Mouse (Mus musculus): Measurements from ENCODE around the gene Ccdc60. TPM values are rescaled to one million over a fixed set of nuclear protein-coding genes. Genes with fewer than 3 reads are reported as not detected.
"Not testable (repeated sequence)": the region's sequence is repeated elsewhere in the genome, so short reads cannot be mapped to it uniquely, and the experiment has no call there.

Gene Ccdc60
- polyA plus RNA-seq, 1 experiment from 2014 or later, result not detected

- H3K4me3 ChIP-seq (ENCODE audit: low read depth, low read length), result no peak overlapping the region
- WGBS (ENCODE audit: insufficient replicate concordance), result 42% methylated on average over 6 of the region's 6 CpGs
- H3K4me1 ChIP-seq (ENCODE audit: control insufficient read depth, low read depth, low read length), result no peaks in the 10 kb centered on the region
- no peaks in the 10 kb centered on the region for H3K36me3 ChIP-seq (ENCODE audit: control insufficient read depth, insufficient read depth)
- no peak for ATAC-seq (ENCODE audit: low read depth)
- H3K27me3 ChIP-seq (ENCODE audit: control insufficient read depth, insufficient read depth, low read depth, low read length), result no peaks in the 10 kb centered on the region
- no peaks in the 10 kb centered on the region for H3K9me3 ChIP-seq (replicated peaks; ENCODE audit: control insufficient read depth, low read length)
- no peak overlapping the region for H3K27ac ChIP-seq (ENCODE audit: low read length)
- no peak overlapping the region for H3K9ac ChIP-seq (ENCODE audit: low read depth, low read length)
- no peak overlapping the region for H3K4me2 ChIP-seq (ENCODE audit: low read depth, low read length)
Measured at GRCm38 (mm10) chr5:116189818-116190217, 99.0 kb downstream of the Ccdc60 start.

- no peak for ATAC-seq (ENCODE audit: low read depth)
- Histone ChIP-seq H3K9me3 (replicated peaks; ENCODE audit: control insufficient read depth, low read length) (no peaks in the 10 kb centered on the region), H3K4me3 (ENCODE audit: low read depth, low read length) (no peak overlapping the region), H3K27ac (ENCODE audit: low read length) (no peak overlapping the region), H3K4me1 (ENCODE audit: control insufficient read depth, low read depth, low read length) (no peaks in the 10 kb centered on the region), H3K4me2 (ENCODE audit: low read depth, low read length) (no peak overlapping the region), H3K27me3 (ENCODE audit: control insufficient read depth, insufficient read depth, low read depth, low read length) (no peaks in the 10 kb centered on the region), H3K36me3 (ENCODE audit: control insufficient read depth, insufficient read depth) (no peaks in the 10 kb centered on the region), H3K9ac (ENCODE audit: low read depth, low read length) (no peak overlapping the region)
- 12% methylated on average over 13 of the region's 13 CpGs for WGBS (ENCODE audit: insufficient replicate concordance)
Measured at GRCm38 (mm10) chr5:116180594-116180993, 108.2 kb downstream of the Ccdc60 start.

- Histone ChIP-seq H3K9me3 (replicated peaks; ENCODE audit: control insufficient read depth, low read length) (no peaks in the 10 kb centered on the region), H3K4me3 (ENCODE audit: low read depth, low read length) (no peak overlapping the region), H3K4me1 (ENCODE audit: control insufficient read depth, low read depth, low read length) (no peaks in the 10 kb centered on the region), H3K27me3 (ENCODE audit: control insufficient read depth, insufficient read depth, low read depth, low read length) (no peaks in the 10 kb centered on the region), H3K4me2 (ENCODE audit: low read depth, low read length) (no peak overlapping the region), H3K27ac (ENCODE audit: low read length) (no peak overlapping the region), H3K36me3 (ENCODE audit: control insufficient read depth, insufficient read depth) (no peaks in the 10 kb centered on the region), H3K9ac (ENCODE audit: low read depth, low read length) (no peak overlapping the region)
- ATAC-seq (ENCODE audit: low read depth), result no peak
- WGBS (ENCODE audit: insufficient replicate concordance), result 75% methylated on average over 6 of the region's 6 CpGs
Measured at GRCm38 (mm10) chr5:116171721-116172120, 117.1 kb downstream of the Ccdc60 start.

GRCm38 (mm10) chr5:116166965-116167364, 121.8 kb downstream of the Ccdc60 start:
- no peak overlapping the region for H3K4me3 ChIP-seq (ENCODE audit: low read depth, low read length)
- H3K4me1 ChIP-seq (ENCODE audit: control insufficient read depth, low read depth, low read length), result no peaks in the 10 kb centered on the region
- H3K27me3 ChIP-seq (ENCODE audit: control insufficient read depth, insufficient read depth, low read depth, low read length), result no peaks in the 10 kb centered on the region
- WGBS (ENCODE audit: insufficient replicate concordance), result 70% methylated on average over 13 of the region's 13 CpGs
- no peak overlapping the region for H3K9ac ChIP-seq (ENCODE audit: low read depth, low read length)
- no peak overlapping the region for H3K27ac ChIP-seq (ENCODE audit: low read length)
- H3K36me3 ChIP-seq (ENCODE audit: control insufficient read depth, insufficient read depth), result no peaks in the 10 kb centered on the region
- ATAC-seq (ENCODE audit: low read depth), result no peak
- H3K9me3 ChIP-seq (replicated peaks; ENCODE audit: control insufficient read depth, low read length), result no peaks in the 10 kb centered on the region
- no peak overlapping the region for H3K4me2 ChIP-seq (ENCODE audit: low read depth, low read length)

GRCm38 (mm10) chr5:116165203-116165888, 123.4 kb downstream of the Ccdc60 start:
- Histone ChIP-seq H3K27ac (ENCODE audit: low read length) (no peak overlapping the region), H3K36me3 (ENCODE audit: control insufficient read depth, insufficient read depth) (no peaks in the 10 kb centered on the region), H3K4me1 (ENCODE audit: control insufficient read depth, low read depth, low read length) (no peaks in the 10 kb centered on the region), H3K9me3 (replicated peaks; ENCODE audit: control insufficient read depth, low read length) (no peaks in the 10 kb centered on the region), H3K4me2 (ENCODE audit: low read depth, low read length) (no peak overlapping the region), H3K27me3 (ENCODE audit: control insufficient read depth, insufficient read depth, low read depth, low read length) (no peaks in the 10 kb centered on the region), H3K4me3 (ENCODE audit: low read depth, low read length) (no peak overlapping the region), H3K9ac (ENCODE audit: low read depth, low read length) (no peak overlapping the region)
- ATAC-seq (ENCODE audit: low read depth), result no peak
- WGBS (ENCODE audit: insufficient replicate concordance), result 54% methylated on average over 11 of the region's 11 CpGs

GRCm38 (mm10) chr5:116154811-116155210, 134.0 kb downstream of the Ccdc60 start:
- WGBS (ENCODE audit: insufficient replicate concordance), result 28% methylated on average over 2 of the region's 2 CpGs

GRCm38 (mm10) chr5:116146446-116146845, 142.3 kb downstream of the Ccdc60 start:
- H3K9me3 ChIP-seq (replicated peaks; ENCODE audit: control insufficient read depth, low read length); H3K27me3 ChIP-seq (ENCODE audit: control insufficient read depth, insufficient read depth, low read depth, low read length); H3K27ac ChIP-seq (ENCODE audit: low read length); H3K4me1 ChIP-seq (ENCODE audit: control insufficient read depth, low read depth, low read length); H3K4me2 ChIP-seq (ENCODE audit: low read depth, low read length); H3K36me3 ChIP-seq (ENCODE audit: control insufficient read depth, insufficient read depth); H3K9ac ChIP-seq (ENCODE audit: low read depth, low read length); H3K4me3 ChIP-seq (ENCODE audit: low read depth, low read length); ATAC-seq (ENCODE audit: low read depth): not testable (repeated sequence)

More at GRCm38 (mm10) chr5:116154811-116155210, 134.0 kb downstream of the Ccdc60 start:
- Histone ChIP-seq H3K9ac (ENCODE audit: low read depth, low read length) (no peak overlapping the region), H3K36me3 (ENCODE audit: control insufficient read depth, insufficient read depth) (no peaks in the 10 kb centered on the region), H3K27me3 (ENCODE audit: control insufficient read depth, insufficient read depth, low read depth, low read length) (no peaks in the 10 kb centered on the region), H3K9me3 (replicated peaks; ENCODE audit: control insufficient read depth, low read length) (no peaks in the 10 kb centered on the region), H3K27ac (ENCODE audit: low read length) (no peak overlapping the region), H3K4me3 (ENCODE audit: low read depth, low read length) (no peak overlapping the region), H3K4me1 (ENCODE audit: control insufficient read depth, low read depth, low read length) (no peaks in the 10 kb centered on the region), H3K4me2 (ENCODE audit: low read depth, low read length) (no peak overlapping the region)
- no peak for ATAC-seq (ENCODE audit: low read depth)

GRCm38 (mm10) chr5:116144711-116145110, 144.1 kb downstream of the Ccdc60 start:
- no peaks in the 10 kb centered on the region for H3K36me3 ChIP-seq (ENCODE audit: control insufficient read depth, insufficient read depth)
- H3K4me2 ChIP-seq (ENCODE audit: low read depth, low read length), result no peak overlapping the region
- H3K27me3 ChIP-seq (ENCODE audit: control insufficient read depth, insufficient read depth, low read depth, low read length), result no peaks in the 10 kb centered on the region
- ATAC-seq (ENCODE audit: low read depth), result no peak
- no peaks in the 10 kb centered on the region for H3K9me3 ChIP-seq (replicated peaks; ENCODE audit: control insufficient read depth, low read length)
- H3K9ac ChIP-seq (ENCODE audit: low read depth, low read length), result no peak overlapping the region
- WGBS (ENCODE audit: insufficient replicate concordance), result 50% methylated on average over 12 of the region's 12 CpGs
- H3K4me1 ChIP-seq (ENCODE audit: control insufficient read depth, low read depth, low read length), result no peaks in the 10 kb centered on the region
- no peak overlapping the region for H3K4me3 ChIP-seq (ENCODE audit: low read depth, low read length)
- no peak overlapping the region for H3K27ac ChIP-seq (ENCODE audit: low read length)

- no peak overlapping the region for H3K4me3 ChIP-seq (ENCODE audit: low read depth, low read length)
- H3K9me3 ChIP-seq (replicated peaks; ENCODE audit: control insufficient read depth, low read length), result no peaks in the 10 kb centered on the region
- H3K4me2 ChIP-seq (ENCODE audit: low read depth, low read length), result no peak overlapping the region
- H3K9ac ChIP-seq (ENCODE audit: low read depth, low read length), result no peak overlapping the region
- no peak for ATAC-seq (ENCODE audit: low read depth)
- no peak overlapping the region for H3K27ac ChIP-seq (ENCODE audit: low read length)
- no peaks in the 10 kb centered on the region for H3K36me3 ChIP-seq (ENCODE audit: control insufficient read depth, insufficient read depth)
- no peaks in the 10 kb centered on the region for H3K27me3 ChIP-seq (ENCODE audit: control insufficient read depth, insufficient read depth, low read depth, low read length)
- 50% methylated on average over 1 of the region's 2 CpGs for WGBS (ENCODE audit: insufficient replicate concordance)
- no peaks in the 10 kb centered on the region for H3K4me1 ChIP-seq (ENCODE audit: control insufficient read depth, low read depth, low read length)
Measured at GRCm38 (mm10) chr5:116140682-116141081, 148.1 kb downstream of the Ccdc60 start.
